Mouse (Mus musculus): ENCODE results near the gene Cpne5.
"Not testable (repeated sequence)": the region's sequence is repeated elsewhere in the genome, so short reads cannot be mapped to it uniquely, and the experiment has no call there.

The Cpne5 gene

GRCm38 (mm10) chr17:29136236-29136635, 101.7 kb downstream of the Cpne5 start:
- no peak for DNase-seq (ENCODE audit: low spot score in 2 of 2)

DNA sequence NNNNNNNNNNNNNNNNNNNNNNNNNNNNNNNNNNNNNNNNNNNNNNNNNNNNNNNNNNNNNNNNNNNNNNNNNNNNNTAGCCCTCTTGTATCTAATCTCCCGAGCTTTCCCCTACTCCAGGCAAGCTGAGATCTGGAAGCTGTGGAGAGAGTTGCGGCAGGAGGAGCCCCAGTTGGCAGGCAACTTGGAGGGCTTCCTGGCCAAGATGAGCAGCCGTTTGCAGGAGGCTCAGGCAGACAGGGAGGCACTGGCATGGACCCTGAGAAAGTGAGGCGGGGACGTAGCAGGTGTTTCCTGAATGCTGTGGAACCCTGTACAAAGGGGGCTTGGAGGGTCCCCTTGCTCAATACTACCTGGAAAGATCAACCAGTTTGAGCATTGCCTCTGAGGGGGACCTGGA, 102.9 kb downstream of the Cpne5 start:
- DNase-seq (ENCODE audit: low spot score in 2 of 2): no peak

GRCm38 (mm10) chr17:29129341-29129740, 108.6 kb downstream of the Cpne5 start:
- DNase-seq (ENCODE audit: low spot score in 2 of 2): no peak

- DNase-seq (ENCODE audit: low spot score in 2 of 2): no peak
Observed at GRCm38 (mm10) chr17:29126561-29126960, 111.4 kb downstream of the Cpne5 start.

DNA sequence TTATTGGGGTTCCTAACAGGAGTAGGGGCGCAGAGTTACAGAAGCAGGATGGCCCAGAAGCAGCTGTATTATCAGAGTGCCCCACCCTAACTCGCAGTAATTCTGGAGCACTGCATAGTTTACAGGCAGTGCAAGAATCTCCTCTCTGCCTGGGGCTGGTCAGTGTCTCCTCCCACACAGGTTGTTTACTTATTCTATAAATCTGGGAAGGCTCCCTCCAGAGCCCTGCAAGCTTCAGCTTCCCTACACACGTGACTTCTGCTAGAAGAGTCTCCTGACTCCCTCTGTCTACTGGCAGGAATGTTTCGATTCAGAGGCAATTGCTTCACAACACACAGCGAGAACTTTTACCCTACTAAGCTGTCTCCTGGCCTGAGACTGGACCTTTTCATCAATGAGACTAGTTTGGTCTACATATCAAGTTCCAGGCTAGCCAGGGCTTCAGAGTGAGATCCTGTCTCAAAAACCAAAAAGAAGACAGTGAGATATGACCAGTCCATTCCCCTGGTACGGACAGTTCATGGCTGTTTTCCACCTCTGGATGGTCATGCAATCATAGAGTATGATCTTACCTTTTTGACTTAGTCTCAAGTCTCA, 114.3 kb downstream of the Cpne5 start:
- DNase-seq (ENCODE audit: low spot score in 2 of 2): no peak

- DNase-seq (ENCODE audit: low spot score in 2 of 2): no peak
Observed at GRCm38 (mm10) chr17:29122817-29123216, 115.2 kb downstream of the Cpne5 start.

GRCm38 (mm10) chr17:29120666-29121065, 117.3 kb downstream of the Cpne5 start:
- DNase-seq (ENCODE audit: low spot score in 2 of 2): no peak

GRCm38 (mm10) chr17:29118057-29118456, 119.9 kb downstream of the Cpne5 start:
- no peak for DNase-seq (ENCODE audit: low spot score in 2 of 2)

- no peak for DNase-seq (ENCODE audit: low spot score in 2 of 2)
Observed at GRCm38 (mm10) chr17:29117006-29117648, 120.8 kb downstream of the Cpne5 start.

- DNase-seq (ENCODE audit: low spot score in 2 of 2): no peak
Observed at GRCm38 (mm10) chr17:29116023-29116422, 121.9 kb downstream of the Cpne5 start.

- DNase-seq (ENCODE audit: low spot score in 2 of 2): no peak
Observed at GRCm38 (mm10) chr17:29113591-29114352, 124.2 kb downstream of the Cpne5 start, which contains the start of gene Rab44. Rab44 (plus strand) TSS chr17:29114145.

DNA sequence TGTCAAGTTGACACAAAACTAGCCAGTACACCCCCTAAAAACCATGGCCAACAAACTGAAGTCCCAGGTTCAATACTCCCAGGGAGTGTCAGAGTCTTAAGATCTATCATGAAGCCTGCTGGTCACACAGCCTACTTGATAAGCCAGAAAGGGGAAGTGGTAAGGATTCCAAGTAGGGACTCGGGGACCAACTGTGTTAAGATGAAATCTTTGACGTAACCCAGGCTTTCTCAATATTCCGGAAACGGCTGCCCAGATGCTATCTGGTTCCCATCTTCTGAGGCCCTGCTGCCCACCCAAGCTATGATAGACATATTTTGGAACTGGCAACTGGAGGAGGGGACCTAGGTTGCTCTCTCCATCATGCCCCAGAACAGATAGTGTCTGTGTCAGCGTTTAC, 126.6 kb downstream of the Cpne5 start:
- no peak for DNase-seq (ENCODE audit: low spot score in 2 of 2)

DNA sequence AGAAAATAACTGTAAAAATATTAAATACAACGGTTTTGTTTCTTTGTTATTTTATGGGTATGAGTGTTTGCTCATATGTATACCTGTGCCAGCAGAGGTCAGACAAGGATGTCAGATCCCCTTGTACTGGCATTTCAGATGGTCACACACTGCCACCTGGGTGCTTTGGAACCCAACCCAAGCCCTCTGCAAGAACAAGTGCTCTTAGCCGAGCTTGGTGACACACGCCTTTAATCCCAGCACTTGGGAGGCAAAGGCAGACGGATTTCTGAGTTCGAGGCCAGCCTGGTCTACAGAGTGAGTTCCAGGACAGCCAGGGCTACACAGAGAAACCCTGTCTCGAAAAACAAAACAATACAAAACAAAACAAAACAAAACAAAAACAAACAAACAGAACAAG, 127.6 kb downstream of the Cpne5 start:
- not testable (repeated sequence) for DNase-seq (ENCODE audit: low spot score in 2 of 2)

Data from natural killer cell, adult 2 months (primary cell).